Mouse (Mus musculus): ENCODE results near the gene Gm43552. TPM values are rescaled to one million over a fixed set of nuclear protein-coding genes. Genes with fewer than 3 reads are reported as not detected.
"Not testable (repeated sequence)": the region's sequence is repeated elsewhere in the genome, so short reads cannot be mapped to it uniquely, and the experiment has no call there.

Gene Gm43552
- polyA plus RNA-seq (2014; fragmentation: Nextera tagmentation; extraction: Ambion mirVana), result not detected in 2 replicates

GRCm38 (mm10) chr5:65492716-65493531 lies at the start of gene Gm43552:
Gene Gm43552 (minus strand): TSS chr5:65492833.
- WGBS, result under 1% methylated on average over 69 of the region's 69 CpGs
- Histone ChIP-seq H3K4me3 (ENCODE audit: low read length) (peak within 1 kb of the TSS; percentile 63), H3K4me1 (ENCODE audit: control insufficient read depth, insufficient read depth, low read length) (peaks cover 14% of the 10 kb centered on the region; the same call in 1 of the 2 replicates), H3K9me3 (ENCODE audit: control insufficient read depth, low read length) (no peaks in the 10 kb centered on the region), H3K36me3 (ENCODE audit: control insufficient read depth, insufficient read depth, low read length) (no peaks in the 10 kb centered on the region), H3K4me2 (replicated peaks; ENCODE audit: low read depth, low read length) (peak within 1 kb of the TSS; percentile 81), H3K9ac (ENCODE audit: low read depth, low read length) (peak within 1 kb of the TSS; percentile 77), H3K27ac (ENCODE audit: low read depth, low read length) (peak within 1 kb of the TSS; percentile 78), H3K27me3 (ENCODE audit: control insufficient read depth, insufficient read depth, low read length) (no peaks in the 10 kb centered on the region)
- ATAC-seq (ENCODE audit: low FRiP score, low TSS enrichment), result peak; percentile 96

- WGBS, result 85% methylated on average over 3 of the region's 3 CpGs
- H3K9ac ChIP-seq (ENCODE audit: low read depth, low read length), result no peak overlapping the region
- no peaks in the 10 kb centered on the region for H3K9me3 ChIP-seq (ENCODE audit: control insufficient read depth, low read length)
- H3K36me3 ChIP-seq (ENCODE audit: control insufficient read depth, insufficient read depth, low read length), result no peaks in the 10 kb centered on the region
- no peak overlapping the region for H3K4me2 ChIP-seq (replicated peaks; ENCODE audit: low read depth, low read length)
- peaks cover 4% of the 10 kb centered on the region; the same call in 1 of the 2 replicates for H3K4me1 ChIP-seq (ENCODE audit: control insufficient read depth, insufficient read depth, low read length)
- no peak for ATAC-seq (ENCODE audit: low FRiP score, low TSS enrichment)
- no peak overlapping the region for H3K27ac ChIP-seq (ENCODE audit: low read depth, low read length)
- H3K27me3 ChIP-seq (ENCODE audit: control insufficient read depth, insufficient read depth, low read length), result no peaks in the 10 kb centered on the region
- H3K4me3 ChIP-seq (ENCODE audit: low read length), result no peak overlapping the region
Observed at GRCm38 (mm10) chr5:65541889-65542288, 49.3 kb upstream of the Gm43552 start.

- H3K9ac ChIP-seq (ENCODE audit: low read depth, low read length), result no peak overlapping the region
- peaks cover 4% of the 10 kb centered on the region for H3K4me1 ChIP-seq (ENCODE audit: control insufficient read depth, insufficient read depth, low read length)
- WGBS, result 96% methylated on average over 3 of the region's 3 CpGs
- ATAC-seq (ENCODE audit: low FRiP score, low TSS enrichment), result no peak
- no peaks in the 10 kb centered on the region for H3K36me3 ChIP-seq (ENCODE audit: control insufficient read depth, insufficient read depth, low read length)
- H3K4me2 ChIP-seq (replicated peaks; ENCODE audit: low read depth, low read length), result no peak overlapping the region
- no peaks in the 10 kb centered on the region for H3K9me3 ChIP-seq (ENCODE audit: control insufficient read depth, low read length)
- H3K27me3 ChIP-seq (ENCODE audit: control insufficient read depth, insufficient read depth, low read length), result no peaks in the 10 kb centered on the region
- H3K4me3 ChIP-seq (ENCODE audit: low read length), result no peak overlapping the region
- H3K27ac ChIP-seq (ENCODE audit: low read depth, low read length), result no peak overlapping the region
Observed at GRCm38 (mm10) chr5:65539786-65540185, 47.2 kb upstream of the Gm43552 start.

- Histone ChIP-seq H3K36me3 (ENCODE audit: control insufficient read depth, insufficient read depth, low read length) (no peaks in the 10 kb centered on the region), H3K9me3 (ENCODE audit: control insufficient read depth, low read length) (no peaks in the 10 kb centered on the region), H3K4me2 (replicated peaks; ENCODE audit: low read depth, low read length) (peak overlapping the region; percentile 50), H3K27ac (ENCODE audit: low read depth, low read length) (no peak overlapping the region), H3K4me3 (ENCODE audit: low read length) (peak overlapping the region; percentile 32; the same call in 1 of the 2 replicates), H3K27me3 (ENCODE audit: control insufficient read depth, insufficient read depth, low read length) (no peaks in the 10 kb centered on the region), H3K9ac (ENCODE audit: low read depth, low read length) (peak overlapping the region; percentile 44; the same call in 1 of the 2 replicates), H3K4me1 (ENCODE audit: control insufficient read depth, insufficient read depth, low read length) (peaks cover 4% of the 10 kb centered on the region)
- WGBS, result 49% methylated on average over 4 of the region's 4 CpGs
- ATAC-seq (ENCODE audit: low FRiP score, low TSS enrichment), result no peak
Observed at GRCm38 (mm10) chr5:65538829-65539228, 46.2 kb upstream of the Gm43552 start.

- 1% methylated on average over 4 of the region's 4 CpGs for WGBS
- Histone ChIP-seq H3K9ac (ENCODE audit: low read depth, low read length) (peak overlapping the region; percentile 95), H3K27ac (ENCODE audit: low read depth, low read length) (peak overlapping the region; percentile 99), H3K4me2 (replicated peaks; ENCODE audit: low read depth, low read length) (peak overlapping the region; percentile 44), H3K4me1 (ENCODE audit: control insufficient read depth, insufficient read depth, low read length) (peaks cover 4% of the 10 kb centered on the region), H3K27me3 (ENCODE audit: control insufficient read depth, insufficient read depth, low read length) (no peaks in the 10 kb centered on the region), H3K9me3 (ENCODE audit: control insufficient read depth, low read length) (no peaks in the 10 kb centered on the region), H3K36me3 (ENCODE audit: control insufficient read depth, insufficient read depth, low read length) (no peaks in the 10 kb centered on the region), H3K4me3 (ENCODE audit: low read length) (peak overlapping the region; percentile 86)
- ATAC-seq (ENCODE audit: low FRiP score, low TSS enrichment), result no peak
Observed at GRCm38 (mm10) chr5:65538121-65538520, 45.5 kb upstream of the Gm43552 start.

- Histone ChIP-seq H3K9ac (ENCODE audit: low read depth, low read length) (peak overlapping the region; percentile 95), H3K4me3 (ENCODE audit: low read length) (peak overlapping the region; percentile 86), H3K9me3 (ENCODE audit: control insufficient read depth, low read length) (no peaks in the 10 kb centered on the region), H3K4me1 (ENCODE audit: control insufficient read depth, insufficient read depth, low read length) (peaks cover 4% of the 10 kb centered on the region), H3K27ac (ENCODE audit: low read depth, low read length) (peak overlapping the region; percentile 99), H3K27me3 (ENCODE audit: control insufficient read depth, insufficient read depth, low read length) (no peaks in the 10 kb centered on the region), H3K36me3 (ENCODE audit: control insufficient read depth, insufficient read depth, low read length) (no peaks in the 10 kb centered on the region), H3K4me2 (replicated peaks; ENCODE audit: low read depth, low read length) (peak overlapping the region; percentile 44)
- under 1% methylated on average over 36 of the region's 59 CpGs for WGBS
- peak; percentile 59 for ATAC-seq (ENCODE audit: low FRiP score, low TSS enrichment)
Observed at GRCm38 (mm10) chr5:65537420-65538071, 44.9 kb upstream of the Gm43552 start.

GRCm38 (mm10) chr5:65536751-65537419 lies 44.3 kb upstream of the Gm43552 start, which contains the start of the genes Smim14 and Ube2k:
Gene Smim14 (minus strand): TSS chr5:65537184.
Gene Ube2k (plus strand): TSS chr5:65537233.
- ATAC-seq (ENCODE audit: low FRiP score, low TSS enrichment), result peak; percentile 99
- peak within 1 kb of the TSS; percentile 99 for H3K27ac ChIP-seq (ENCODE audit: low read depth, low read length)
- no peaks in the 10 kb centered on the region for H3K27me3 ChIP-seq (ENCODE audit: control insufficient read depth, insufficient read depth, low read length)
- peak within 1 kb of the TSS; percentile 95 for H3K9ac ChIP-seq (ENCODE audit: low read depth, low read length)
- H3K4me1 ChIP-seq (ENCODE audit: control insufficient read depth, insufficient read depth, low read length), result peaks cover 4% of the 10 kb centered on the region
- WGBS, result under 1% methylated on average over 55 of the region's 66 CpGs
- H3K4me3 ChIP-seq (ENCODE audit: low read length), result peak within 1 kb of the TSS; percentile 86
- peak within 1 kb of the TSS; percentile 44 for H3K4me2 ChIP-seq (replicated peaks; ENCODE audit: low read depth, low read length)
- no peaks in the 10 kb centered on the region for H3K9me3 ChIP-seq (ENCODE audit: control insufficient read depth, low read length)
- no peaks in the 10 kb centered on the region for H3K36me3 ChIP-seq (ENCODE audit: control insufficient read depth, insufficient read depth, low read length)

- H3K4me1 ChIP-seq (ENCODE audit: control insufficient read depth, insufficient read depth, low read length); H3K36me3 ChIP-seq (ENCODE audit: control insufficient read depth, insufficient read depth, low read length); H3K27me3 ChIP-seq (ENCODE audit: control insufficient read depth, insufficient read depth, low read length); H3K9me3 ChIP-seq (ENCODE audit: control insufficient read depth, low read length); ATAC-seq (ENCODE audit: low FRiP score, low TSS enrichment): not testable (repeated sequence)
- WGBS, result 83% methylated on average over 10 of the region's 10 CpGs
- peak overlapping the region; percentile 44 for H3K4me2 ChIP-seq (replicated peaks; ENCODE audit: low read depth, low read length)
- H3K4me3 ChIP-seq (ENCODE audit: low read length), result peak overlapping the region; percentile 86
- H3K9ac ChIP-seq (ENCODE audit: low read depth, low read length), result peak overlapping the region; percentile 95
- H3K27ac ChIP-seq (ENCODE audit: low read depth, low read length), result peak overlapping the region; percentile 99; the same call in 1 of the 2 replicates
Observed at GRCm38 (mm10) chr5:65536068-65536465, 43.4 kb upstream of the Gm43552 start.
